Comparison of ENCODE assay signal across 37 mouse cellular contexts in genomic region chr16:48402963-48403362, GRCm38 (mm10). TPM values are rescaled to one million over a fixed set of nuclear protein-coding genes. Genes with fewer than 3 reads are reported as not detected.
"Had no signal": no experiment of that assay in that cellular context is flagged by ENCODE, and none has a peak within 500 bp of the region (broad histone marks: within the 10 kb centered on the region; RNA-seq: fewer than 3 reads in every experiment).

No protein-coding gene starts in this region.

- H3K4me2 ChIP-seq: heart, embryonic 11.5 days; heart, embryonic 13.5 days; heart, embryonic 15.5 days; hindbrain, embryonic 13.5 days; hindbrain, embryonic 15.5 days; kidney, embryonic 15.5 days; limb, embryonic 13.5 days; limb, embryonic 15.5 days; liver, embryonic 12.5 days had no signal

- DNase-seq: gastrocnemius, postnatal 14 days; gastrocnemius, postnatal 36 days; heart, adult 11 months; heart, adult 2 months; heart, postnatal 14 days; heart, postnatal 36 days; kidney, adult 18-20 months; kidney, adult 9 months; kidney, postnatal 14 days; layer of hippocampus, adult 9-11 months; left cerebral cortex, postnatal 4 days had no signal

- H3K4me1 ChIP-seq: heart, embryonic 13.5 days; heart, embryonic 15.5 days; hindbrain, embryonic 13.5 days; hindbrain, embryonic 15.5 days; limb, embryonic 15.5 days; liver, embryonic 12.5 days had no signal

- H3K36me3 ChIP-seq: heart, embryonic 13.5 days; heart, embryonic 15.5 days; hindbrain, embryonic 13.5 days; hindbrain, embryonic 15.5 days; kidney, embryonic 15.5 days; limb, embryonic 13.5 days; limb, embryonic 15.5 days; liver, embryonic 12.5 days had no signal

- H3K27ac ChIP-seq: heart, adult 2 months; heart, embryonic 13.5 days; heart, embryonic 15.5 days; hindbrain, embryonic 13.5 days; hindbrain, embryonic 15.5 days; hindbrain, postnatal 0 days; kidney, embryonic 15.5 days; kidney, postnatal 0 days; layer of hippocampus, adult 2 months; limb, embryonic 13.5 days; limb, embryonic 15.5 days; liver, embryonic 12.5 days; liver, embryonic 14.5 days had no signal

- H3K4me3 ChIP-seq: heart, adult 2 months; heart, embryonic 13.5 days; heart, embryonic 15.5 days; hindbrain, embryonic 13.5 days; hindbrain, embryonic 15.5 days; kidney, embryonic 15.5 days; layer of hippocampus, adult 2 months; limb, embryonic 13.5 days; limb, embryonic 15.5 days; liver, embryonic 12.5 days had no signal

- H3K27me3 ChIP-seq: heart, embryonic 13.5 days; heart, embryonic 15.5 days; hindbrain, embryonic 13.5 days; hindbrain, embryonic 15.5 days; kidney, embryonic 15.5 days; limb, embryonic 13.5 days; limb, embryonic 15.5 days; liver, embryonic 12.5 days had no signal

- H3K9ac ChIP-seq: heart, embryonic 13.5 days; heart, embryonic 15.5 days; hindbrain, embryonic 13.5 days; hindbrain, embryonic 15.5 days; kidney, embryonic 15.5 days; limb, embryonic 13.5 days; limb, embryonic 15.5 days; liver, embryonic 12.5 days; liver, embryonic 14.5 days had no signal

- H3K9me3 ChIP-seq: heart, embryonic 13.5 days; heart, embryonic 15.5 days; hindbrain, embryonic 13.5 days; hindbrain, embryonic 15.5 days; kidney, embryonic 15.5 days; limb, embryonic 13.5 days; limb, embryonic 15.5 days; liver, embryonic 12.5 days had no signal

- ATAC-seq: hindbrain, postnatal 0 days; liver, embryonic 12.5 days had no signal

RNA-seq across cellular contexts. Expression of gene Gm5485, which starts 9.3 kb away (rescaled TPM):
- total RNA-seq: gastrocnemius, adult 18-20 months; gastrocnemius, adult 8-10 months; gastrocnemius, postnatal 14 days; gastrocnemius, postnatal 36 days; heart, adult 2 months; heart, postnatal 14 days; heart, postnatal 36 days; hematopoietic stem cell, adult 5-6 weeks; hindbrain, postnatal 0 days; layer of hippocampus, adult 2 months; layer of hippocampus, postnatal 14 days; left cerebral cortex, adult 8-10 months; left cerebral cortex, postnatal 10 days; left cerebral cortex, postnatal 25 days; left cerebral cortex, postnatal 4 days; liver, adult 2 months had no signal
- polyA plus RNA-seq: gonadal fat pad, adult 2 months; heart, adult 2 months; heart, embryonic 11.5 days; heart, embryonic 13.5 days; heart, embryonic 15.5 days; heart, postnatal 0 days; hindbrain, embryonic 11.5 days; hindbrain, embryonic 13.5 days; hindbrain, embryonic 15.5 days; hindbrain, postnatal 0 days; kidney, embryonic 15.5 days; limb, embryonic 11.5 days; limb, embryonic 13.5 days; limb, embryonic 15.5 days; liver, adult 2 months; liver, embryonic 12.5 days; liver, embryonic 14.5 days; liver, embryonic 16.5 days had no signal

RNA-seq across cellular contexts. Expression of gene Morc1, which starts 28.1 kb away (rescaled TPM):
- total RNA-seq: gastrocnemius, adult 8-10 months; heart, adult 2 months; heart, postnatal 36 days; hematopoietic stem cell, adult 5-6 weeks; liver, adult 2 months had no signal
- polyA plus RNA-seq: hindbrain, embryonic 11.5 days; kidney, embryonic 15.5 days; limb, embryonic 11.5 days; limb, embryonic 13.5 days; liver, adult 2 months; liver, embryonic 12.5 days; liver, embryonic 14.5 days; liver, embryonic 16.5 days had no signal
